Mouse (Mus musculus) adipocyte (in vitro differentiated cells): Measurements from ENCODE around the gene Add3.

Source experiments
- DNase-seq: peaks from one replicate; pipeline ENCODE4 v3.0.0-alpha.2; 2016; ENCODE audit warnings: low spot score

Gene Add3

DNA sequence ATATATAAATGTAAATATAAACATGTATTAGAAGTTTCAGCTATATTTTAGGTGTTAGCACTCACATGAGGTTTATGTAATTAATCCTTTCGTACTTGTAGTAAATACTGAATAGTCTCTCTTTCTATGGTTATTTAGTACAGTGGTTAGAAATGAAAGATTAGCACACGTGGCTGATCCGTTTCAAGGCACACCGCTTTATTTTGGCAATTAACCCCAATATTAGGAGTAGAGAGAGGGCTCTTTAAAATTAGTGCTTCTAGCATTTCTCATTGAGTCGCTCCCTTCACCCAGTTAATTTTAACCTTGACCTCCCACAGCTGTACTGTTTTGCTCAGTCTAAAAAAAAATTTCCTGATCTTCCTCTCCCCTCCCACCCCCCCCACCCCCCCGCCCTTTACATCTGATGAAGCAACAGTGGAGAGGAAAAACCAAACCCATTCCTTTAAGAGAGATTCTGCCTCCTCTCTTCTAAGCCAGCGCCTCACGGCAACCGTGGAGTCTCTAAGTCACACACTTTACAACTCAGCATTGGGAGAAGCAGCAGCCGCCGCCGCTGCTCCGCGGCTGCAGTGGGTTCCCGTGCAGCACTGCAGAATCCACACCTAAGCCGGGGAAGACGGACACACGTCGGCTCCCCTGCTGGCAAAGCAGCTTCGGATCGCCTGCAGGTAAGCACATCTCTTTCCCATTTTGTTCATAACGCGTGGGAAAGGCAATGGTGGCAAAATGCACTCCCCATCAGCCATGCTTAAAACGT lies at the start of gene Add3:
Gene Add3, plus strand, starts transcription at position 400 of the 760 bp plus-strand sequence.
- DNase-seq: peak; percentile 39

DNA sequence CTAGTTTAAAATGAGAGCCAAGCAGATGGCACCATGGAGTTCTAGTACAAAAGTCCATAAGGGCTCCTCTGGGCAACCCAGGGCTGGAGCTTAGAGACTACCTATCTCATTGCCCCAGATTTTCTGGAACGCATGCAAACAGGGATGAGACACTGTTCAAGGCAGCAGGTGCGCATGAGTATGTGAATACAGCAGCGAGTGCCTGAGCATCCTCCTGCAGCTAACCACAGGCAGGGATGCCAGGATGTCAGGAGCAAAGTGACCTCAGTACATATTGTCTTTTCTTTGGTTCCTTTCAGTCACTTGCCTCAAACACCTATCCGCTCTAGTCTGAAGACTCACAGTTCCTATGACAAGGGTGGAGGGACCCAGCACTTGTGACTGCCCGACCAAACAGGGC lies 49.6 kb upstream of the Add3 start:
- no peak for DNase-seq

DNA sequence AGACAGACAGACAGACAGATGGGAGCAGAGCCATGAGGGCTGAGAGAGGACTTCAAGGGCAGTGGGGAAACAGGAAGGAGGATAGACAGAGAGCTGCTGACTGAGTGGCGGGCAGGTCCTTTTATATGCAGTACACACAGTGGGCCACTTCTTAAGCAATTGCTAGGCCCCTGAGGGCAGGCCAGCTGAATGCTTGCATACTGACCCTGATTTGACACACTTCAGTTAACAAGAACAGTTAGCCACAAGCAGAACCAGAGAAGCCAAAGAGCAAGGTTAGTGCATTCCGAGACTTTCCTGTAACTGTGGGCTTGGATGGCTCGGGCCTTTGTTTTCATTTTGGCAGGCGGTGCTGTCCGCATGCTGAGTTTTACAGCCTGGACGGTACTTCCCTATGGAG lies 48.0 kb upstream of the Add3 start:
- no peak for DNase-seq

DNA sequence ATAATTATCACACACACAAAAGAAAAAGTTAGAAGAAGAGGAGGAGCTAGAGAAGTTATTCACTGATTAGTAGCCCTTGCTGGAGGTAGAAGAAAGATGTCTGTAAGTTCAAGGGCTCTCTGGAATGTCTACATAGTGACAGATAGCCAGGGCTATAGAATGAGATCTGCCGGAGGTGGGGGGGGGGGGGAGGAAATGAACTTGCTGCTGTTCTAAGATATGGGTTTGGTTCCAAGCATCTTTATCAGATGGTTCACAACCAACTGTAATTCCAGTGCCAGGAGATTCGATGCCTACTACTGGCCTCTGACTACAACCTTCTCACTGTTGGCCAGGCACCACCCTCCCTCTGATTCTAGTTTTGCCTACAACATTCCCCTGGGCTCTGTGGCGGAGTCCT lies 46.9 kb upstream of the Add3 start:
- DNase-seq: no peak

DNA sequence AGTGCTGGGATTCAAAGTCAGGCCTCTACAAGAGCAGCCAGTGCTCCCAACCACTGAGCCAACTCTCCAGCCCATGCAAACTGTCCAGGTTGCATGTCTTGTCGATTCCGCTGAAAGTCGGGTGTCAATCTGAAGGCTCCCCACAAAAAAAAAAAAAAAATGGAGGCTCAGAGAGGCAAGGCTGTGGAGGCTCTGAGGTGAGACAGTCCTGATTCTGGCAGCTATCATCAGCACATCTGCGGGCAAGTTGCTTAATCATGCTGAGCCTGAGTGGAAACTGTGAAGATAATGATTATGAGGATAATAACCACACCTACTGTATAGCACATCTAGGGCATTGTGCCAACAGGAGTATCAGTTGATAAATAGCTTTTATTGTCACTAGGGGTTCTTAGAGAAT lies 45.6 kb upstream of the Add3 start:
- DNase-seq: no peak

DNA sequence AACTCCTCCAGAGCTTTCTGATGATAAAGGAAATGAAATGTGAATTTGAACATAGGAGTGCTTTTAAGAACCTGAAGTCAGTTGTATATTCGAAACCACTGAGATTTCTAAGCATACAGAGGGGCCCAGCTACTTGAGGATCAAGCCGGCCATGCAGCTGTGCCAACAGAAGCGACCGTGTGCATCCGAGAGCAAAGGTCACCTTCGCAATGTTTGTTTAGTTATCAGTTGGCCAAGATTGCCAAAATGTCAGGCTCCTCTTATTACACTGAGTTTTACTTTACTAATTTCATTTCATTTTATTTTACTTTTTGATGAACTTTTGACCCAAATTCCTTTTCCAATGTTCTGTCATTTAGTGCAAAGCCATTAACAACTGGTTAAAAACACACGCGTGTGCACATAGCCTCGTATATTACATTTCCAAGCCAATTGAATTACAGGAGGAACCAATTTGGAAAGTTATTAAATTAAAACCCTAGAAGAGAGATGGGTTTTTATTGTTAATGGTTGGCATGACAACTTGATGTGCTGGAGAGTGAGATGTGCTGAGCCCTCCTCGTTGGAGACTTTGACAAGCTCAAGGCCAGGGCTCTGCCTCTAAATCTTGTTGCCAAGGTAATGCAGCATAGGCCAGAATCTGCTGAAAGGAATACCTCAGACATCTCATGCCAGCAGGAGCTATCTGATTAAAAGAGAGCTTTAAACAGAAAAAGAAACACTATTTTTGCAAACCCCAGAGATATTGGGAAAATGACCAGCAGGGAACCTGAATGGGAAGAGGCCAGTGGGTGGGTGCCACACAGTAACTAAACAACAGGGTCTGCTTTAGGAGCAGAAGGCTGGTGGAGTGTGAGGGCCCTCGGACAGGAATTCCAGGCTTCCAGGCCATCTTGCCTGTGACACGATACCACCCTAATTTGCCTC lies 38.6 kb upstream of the Add3 start:
- no peak for DNase-seq

DNA sequence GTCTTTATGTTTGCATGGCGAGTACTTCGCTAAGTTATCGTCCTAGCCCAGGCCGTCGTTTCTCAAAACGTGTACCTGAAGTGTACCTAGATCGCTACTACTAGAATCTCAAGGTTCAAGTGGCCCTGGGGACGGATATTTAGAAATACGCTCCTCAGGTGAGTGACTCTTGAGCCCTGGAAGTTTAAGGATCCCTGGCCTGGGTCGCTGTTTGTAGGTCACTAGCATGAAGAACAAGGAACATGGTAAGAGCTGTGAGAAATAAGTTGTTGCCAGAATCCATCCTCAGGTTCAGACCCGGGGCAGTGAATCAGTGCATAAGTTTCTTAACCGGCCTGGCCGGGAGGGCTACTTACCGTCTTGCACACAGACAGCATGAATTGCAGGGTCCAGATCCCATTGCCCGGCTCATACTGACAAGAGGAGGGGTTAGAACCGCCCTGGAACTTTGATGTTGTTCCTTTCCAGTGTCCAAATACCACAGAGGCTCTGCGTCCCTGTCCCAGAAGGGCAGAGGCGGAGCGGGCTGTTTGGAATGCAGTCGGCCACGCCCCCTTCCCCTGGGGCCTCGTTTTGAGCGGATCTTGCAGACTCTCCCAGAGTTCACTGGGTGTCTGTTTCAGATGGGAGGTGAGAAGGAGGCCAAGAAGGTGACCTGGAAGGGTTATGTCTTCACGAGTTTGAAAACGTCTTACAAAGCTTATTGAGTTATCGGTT lies 34.7 kb upstream of the Add3 start:
- peak; percentile 46 for DNase-seq

DNA sequence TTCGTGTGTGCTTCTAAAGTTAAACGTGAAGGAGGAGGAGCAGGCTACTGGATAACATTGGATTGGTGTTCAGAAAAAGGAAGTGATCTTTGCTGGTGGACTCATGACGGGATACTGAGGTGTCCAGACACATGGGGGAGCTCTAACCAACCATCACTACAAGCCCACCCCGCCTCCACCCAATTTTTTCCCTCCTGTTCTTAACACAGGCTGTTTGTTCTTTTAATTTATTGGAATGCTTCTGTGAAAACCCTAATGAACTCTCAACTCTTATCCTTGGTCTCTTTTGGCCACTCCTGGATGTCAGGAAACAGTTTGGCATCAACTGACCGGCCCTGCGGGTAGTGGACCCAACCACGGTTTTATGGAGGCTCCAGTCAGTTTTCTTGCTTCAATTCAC lies 33.3 kb upstream of the Add3 start:
- no peak for DNase-seq

DNA sequence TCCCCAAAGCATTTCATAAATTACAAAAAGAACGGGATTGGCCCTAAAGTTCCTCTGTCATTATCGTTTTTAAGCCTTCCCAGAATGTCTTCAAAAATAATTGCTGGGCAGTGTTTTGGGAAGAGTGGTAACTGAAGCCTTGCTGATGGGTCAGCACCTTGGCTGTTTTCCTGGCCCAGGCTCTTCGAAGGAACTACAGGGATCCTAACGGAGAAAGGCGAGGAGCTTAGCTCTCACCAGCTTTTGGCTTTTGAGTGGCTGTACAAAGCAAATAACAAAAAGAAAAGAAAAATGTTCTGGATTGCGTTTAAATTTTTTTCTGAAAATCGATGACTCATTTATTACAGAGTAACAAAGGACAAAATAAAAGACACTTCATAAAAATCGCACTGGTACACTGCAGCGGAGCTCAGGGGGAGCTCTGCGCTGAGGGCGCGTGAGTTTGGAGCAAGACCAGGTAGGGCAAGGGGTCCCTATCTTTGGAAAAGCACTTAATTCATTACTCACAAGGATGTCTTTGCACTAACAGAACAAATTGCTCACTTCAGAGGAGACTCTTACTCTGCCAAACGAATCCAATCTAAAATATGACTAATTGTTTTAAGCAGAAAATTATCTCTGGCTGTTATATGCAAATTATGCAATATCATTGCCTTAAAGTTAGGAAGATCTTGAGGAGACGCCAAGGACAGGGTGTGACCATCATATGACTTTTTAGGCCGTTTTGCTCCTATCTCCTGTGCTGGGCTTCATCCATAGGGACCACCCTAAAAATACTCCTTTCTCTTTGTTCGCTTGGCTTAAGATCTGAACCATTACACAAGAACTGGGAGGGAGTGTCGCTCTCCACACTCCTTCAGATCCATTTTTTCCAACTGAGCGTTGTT lies 32.6 kb upstream of the Add3 start:
- DNase-seq: peak; percentile 39

DNA sequence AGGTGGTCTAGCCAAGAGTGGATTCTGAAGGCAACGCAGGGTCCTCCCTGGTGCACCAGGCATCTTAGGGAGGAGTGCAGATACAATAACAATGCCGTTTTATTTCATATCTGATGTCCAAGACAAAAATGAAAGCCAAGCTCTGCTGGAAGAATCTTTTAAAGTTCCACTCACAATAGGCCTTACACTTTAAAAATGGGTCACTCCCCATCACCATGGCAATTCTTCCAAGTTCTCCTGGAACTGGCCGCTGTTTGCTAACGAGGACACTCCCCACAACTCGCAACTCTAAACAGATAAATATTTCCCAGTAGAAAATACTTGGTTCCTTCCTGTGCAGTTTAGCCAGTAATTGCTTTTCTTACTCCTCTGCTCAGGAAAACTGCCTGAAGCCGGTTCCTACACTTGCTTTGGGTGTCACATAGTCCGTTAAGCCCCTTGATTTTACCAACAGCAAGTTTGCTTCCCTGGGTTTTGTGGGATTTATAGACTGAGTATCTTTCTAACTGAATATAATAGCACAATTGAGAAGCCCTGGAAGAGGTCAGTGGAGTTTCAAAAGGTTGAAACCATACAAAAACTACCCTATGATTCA lies 28.1 kb upstream of the Add3 start:
- DNase-seq: no peak

DNA sequence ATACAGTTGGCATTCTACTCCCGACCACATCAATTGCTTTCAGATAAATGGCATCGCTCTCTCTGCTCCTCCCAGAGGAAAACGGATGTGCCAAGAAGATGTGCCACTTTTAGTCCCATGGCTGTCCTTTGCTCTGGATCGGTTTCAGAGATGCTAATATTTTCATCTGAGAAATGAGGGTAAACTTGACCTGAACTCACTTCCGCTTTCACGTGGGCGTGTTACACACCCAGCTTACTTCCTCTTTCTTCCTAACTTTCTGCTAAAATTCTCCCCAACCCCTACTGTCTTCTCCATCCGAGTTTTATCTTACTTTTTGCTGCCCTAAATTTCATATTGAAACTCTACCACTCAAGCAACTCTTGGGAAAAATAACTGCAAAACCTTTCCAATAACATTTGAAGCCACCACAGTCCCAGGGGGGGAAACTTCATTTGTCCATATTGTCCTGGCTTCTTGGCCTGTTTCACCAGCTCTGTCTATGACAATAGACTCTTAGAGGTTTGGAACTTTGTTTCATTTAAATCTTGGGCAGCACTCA lies 20.9 kb upstream of the Add3 start:
- no peak for DNase-seq

DNA sequence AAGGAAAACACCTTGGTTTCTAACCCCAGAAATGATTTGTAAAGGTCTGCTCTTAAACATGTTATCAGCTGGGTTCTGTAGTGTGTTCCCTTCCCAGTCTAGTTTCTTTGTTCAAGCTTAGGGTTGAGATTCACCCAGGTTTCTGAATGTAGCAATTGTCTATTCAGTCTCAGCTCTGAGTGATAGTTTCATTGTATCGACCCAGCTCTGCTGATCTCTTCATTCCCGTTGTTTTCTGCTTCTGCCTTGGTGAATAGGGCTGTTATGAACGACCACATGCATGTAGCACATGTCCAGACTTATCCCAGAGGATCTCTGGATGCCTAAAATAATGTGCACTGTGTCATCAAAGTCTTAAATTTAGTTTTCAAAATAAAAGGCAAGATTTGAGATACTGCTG lies 19.8 kb upstream of the Add3 start:
- no peak for DNase-seq

DNA sequence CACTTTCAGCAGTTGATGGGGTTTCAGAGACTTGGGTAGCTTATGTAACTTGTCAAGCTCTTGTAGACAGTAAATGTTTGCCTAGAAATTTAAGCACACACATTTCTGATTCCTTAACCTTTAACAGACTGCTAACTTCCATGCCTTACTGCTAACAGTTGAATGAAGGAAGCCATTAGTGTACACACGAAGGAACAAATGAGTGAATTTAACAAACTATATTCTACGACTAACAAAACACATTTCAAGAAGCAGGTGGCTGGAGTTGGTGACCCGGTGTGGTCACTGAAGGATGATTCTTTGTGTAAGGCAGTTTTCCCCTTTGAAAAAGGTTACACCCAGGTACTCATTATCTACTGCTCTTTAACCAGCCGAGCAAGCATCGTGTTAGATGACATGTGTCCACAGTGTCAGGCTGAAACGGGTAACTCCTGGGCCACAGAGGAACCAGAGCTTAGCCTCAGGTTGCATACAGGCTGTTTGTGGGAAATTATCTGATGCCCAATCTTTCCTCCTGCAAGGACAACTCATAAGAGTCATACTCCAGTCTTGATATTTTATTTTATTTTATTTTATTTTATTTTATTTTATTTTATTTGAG lies 17.5 kb upstream of the Add3 start:
- no peak for DNase-seq

DNA sequence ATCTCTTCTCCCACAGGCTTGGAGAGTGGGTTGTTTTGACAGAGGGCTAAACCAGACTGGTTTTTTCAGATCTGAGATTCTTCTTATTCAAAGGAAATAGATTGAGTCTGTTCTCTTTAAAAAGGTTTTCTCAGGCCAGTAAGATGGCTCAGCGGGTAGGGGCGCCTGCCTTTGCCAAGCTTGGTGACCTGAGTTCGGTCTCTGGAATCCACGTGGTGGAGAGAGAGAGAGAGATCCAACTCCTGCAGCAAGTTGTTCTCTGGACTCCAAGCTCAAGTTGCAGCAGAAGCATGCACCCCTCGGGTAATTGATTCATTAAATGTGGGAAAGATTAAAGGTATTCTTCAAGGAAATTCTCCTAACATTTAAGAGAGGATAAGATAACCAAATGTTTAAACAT lies 16.9 kb upstream of the Add3 start:
- no peak for DNase-seq

DNA sequence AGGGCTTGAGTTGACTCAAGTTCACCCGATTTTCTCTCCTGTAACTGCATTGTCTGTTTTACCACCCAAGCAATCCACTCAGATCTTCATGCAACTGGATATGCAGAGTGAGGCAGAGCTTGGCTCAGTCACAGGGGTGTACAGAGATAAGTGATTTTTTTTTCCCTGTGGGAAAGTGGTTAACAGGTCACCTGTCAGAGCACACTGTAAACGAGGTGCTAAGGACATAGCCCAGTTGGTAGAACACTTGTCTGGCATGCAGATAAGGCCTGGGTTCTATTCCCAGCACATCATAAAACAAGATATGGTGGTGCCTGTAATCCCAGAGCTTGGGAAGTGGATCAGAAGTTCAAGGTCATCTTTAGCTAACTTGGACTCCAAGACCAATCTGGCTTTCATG lies 14.6 kb upstream of the Add3 start:
- DNase-seq: no peak

DNA sequence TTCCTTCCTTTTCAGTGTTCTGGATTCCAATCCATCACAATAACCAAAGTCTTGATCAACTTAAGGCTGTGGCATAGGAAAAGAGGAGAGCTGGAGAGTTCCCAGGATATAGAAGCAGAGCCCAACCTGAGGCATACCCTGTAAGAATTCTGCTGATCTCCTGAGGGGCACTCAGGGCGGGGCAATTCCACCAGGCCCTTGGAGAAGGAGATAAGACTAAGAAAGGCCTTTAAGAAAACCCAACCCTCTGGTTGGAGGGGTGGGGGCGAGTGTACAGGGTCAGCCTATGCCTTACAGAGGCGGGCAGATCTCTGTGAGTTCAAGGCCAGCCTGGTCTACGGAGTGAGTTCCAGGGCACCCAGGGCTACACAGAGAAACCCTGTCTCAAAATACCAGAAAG lies 13.7 kb upstream of the Add3 start:
- no peak for DNase-seq

DNA sequence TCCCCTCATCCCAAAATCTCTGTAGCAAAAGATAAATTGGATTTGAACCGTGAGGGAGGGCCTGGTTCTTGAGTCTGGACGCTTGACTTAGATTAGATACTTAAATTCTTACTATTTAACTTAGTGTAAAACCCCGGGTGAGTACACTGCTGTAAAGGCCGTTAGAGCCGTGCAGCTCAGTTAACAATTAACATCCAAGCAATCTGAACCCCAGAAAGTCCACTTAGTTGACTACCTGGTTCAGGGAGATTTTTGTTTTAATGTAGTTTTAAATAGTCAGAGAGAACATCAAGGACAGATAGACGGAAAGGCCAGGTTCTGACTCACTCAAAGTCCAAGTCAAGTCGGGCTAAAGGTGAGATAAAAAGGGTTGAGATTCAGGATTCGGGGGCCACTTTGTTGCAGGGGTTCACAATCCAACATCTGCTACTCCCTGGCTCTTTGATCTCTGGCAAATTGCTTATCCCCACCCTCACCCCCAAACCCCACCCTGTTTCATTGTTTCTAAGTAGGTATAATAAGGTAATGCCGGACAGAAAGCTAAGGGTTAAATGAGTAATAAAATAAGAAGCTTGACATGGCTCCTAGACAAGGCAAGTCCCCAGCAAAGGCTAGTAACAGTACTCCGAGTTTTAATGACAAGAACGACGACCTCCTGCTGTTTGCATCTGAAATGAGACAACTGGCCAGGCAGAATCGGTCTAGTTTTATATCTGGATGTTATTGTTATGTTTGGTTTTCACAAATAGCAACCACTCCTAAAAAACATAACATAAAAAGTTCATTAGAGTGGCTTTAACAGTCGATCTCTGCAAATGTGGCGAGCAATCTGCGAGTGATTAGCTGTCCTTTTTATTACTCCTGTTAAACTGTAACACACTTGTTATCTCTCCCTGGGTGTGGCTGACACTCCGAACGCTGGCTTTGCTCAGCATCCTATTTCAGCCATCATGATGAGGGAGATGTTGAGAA lies 12.6 kb upstream of the Add3 start:
- no peak for DNase-seq

DNA sequence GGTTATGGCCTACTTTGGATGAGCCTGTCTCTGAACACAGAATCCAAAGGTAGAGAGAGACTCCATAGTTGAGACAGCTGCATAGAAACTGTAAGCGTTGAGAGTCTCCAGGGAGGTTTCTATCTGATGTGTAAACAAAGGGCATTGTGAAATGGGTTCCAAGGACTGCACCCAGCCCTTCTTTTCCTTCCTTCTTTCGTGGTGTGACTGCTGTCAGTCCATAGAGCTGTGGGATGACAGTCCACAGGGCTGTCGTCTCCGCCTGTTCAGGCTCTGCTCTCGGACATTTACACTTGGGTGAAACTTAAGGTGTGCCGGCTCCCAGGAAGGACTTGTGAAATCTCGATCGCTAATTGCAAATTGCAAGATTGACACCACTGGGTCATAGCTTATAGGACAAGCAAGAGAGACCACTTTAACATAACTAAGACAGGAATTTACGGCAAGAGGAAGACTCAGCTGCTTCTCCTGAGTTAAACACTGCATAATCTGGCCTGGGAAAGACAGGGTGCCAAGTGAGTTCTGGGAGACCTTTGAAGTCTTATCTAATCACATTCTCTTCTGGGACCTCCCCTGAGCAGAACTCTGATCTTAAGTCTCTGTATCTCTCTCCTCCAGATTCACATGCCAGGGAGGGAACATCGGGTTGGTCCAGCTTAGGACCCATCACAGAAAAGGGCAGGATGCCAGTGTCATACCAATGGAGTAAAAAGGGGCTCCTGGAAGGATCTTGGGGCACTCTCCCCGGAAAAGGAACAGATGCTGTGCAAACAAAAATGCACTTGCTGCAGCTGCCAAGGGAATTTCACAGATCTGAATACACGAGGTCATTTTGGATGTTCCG lies 11.5 kb upstream of the Add3 start:
- no peak for DNase-seq
